Mouse (Mus musculus): ENCODE results near the gene Mlxipl. TPM values are rescaled to one million over a fixed set of nuclear protein-coding genes. Genes with fewer than 3 reads are reported as not detected.

The Mlxipl gene
- total and polyA plus RNA-seq, 3 experiments, result 0.22 TPM; not detected in 2

DNA sequence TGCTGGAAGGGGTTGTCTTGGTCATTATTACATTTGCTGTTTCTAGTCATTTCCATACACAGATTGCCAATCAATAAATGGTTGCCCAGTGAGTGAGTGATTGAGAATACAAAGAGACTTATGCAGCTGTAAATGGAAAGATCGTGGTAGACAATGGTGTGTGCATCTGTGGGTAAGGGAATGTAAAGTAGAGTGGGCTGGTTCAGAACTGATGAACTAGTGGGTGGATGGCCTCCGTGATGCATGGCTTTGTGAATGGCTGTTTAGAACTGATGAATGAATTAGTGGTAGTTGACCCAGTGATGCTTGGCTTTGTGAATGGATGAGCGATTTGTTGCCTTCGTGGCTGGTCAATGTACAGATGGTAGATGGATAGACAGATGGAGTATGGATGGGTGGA lies 40.1 kb downstream of the Mlxipl start:
- ATAC-seq (ENCODE audit: extremely low read depth, insufficient number of reproducible peaks, low FRiP score, poor library complexity, severe bottlenecking), result no peak
- Histone ChIP-seq H3K9me3 (replicated peaks) (no peaks in the 10 kb centered on the region), H3K4me1 (ENCODE audit: insufficient read depth, low read depth, low read length) (peaks cover 14% of the 10 kb centered on the region), H3K36me3 (replicated peaks) (no peaks in the 10 kb centered on the region), H3K4me3 (ENCODE audit: low read depth, low read length) (no peak overlapping the region), H3K27me3 (ENCODE audit: insufficient read depth, low read length) (peaks cover 56% of the 10 kb centered on the region)
- no peak for DNase-seq (ENCODE audit: low spot score)
- TF ChIP-seq GATA2 (IDR thresholded peaks at IDR 0.05; ENCODE audit: borderline replicate concordance, low read depth, low read length) (no peak), TAL1 (conservative IDR thresholded peaks at IDR 0.05; ENCODE audit: low read depth, low read length) (no peak), GATA1 (IDR thresholded peaks at IDR 0.05; ENCODE audit: borderline replicate concordance, low read length) (no peak), CTCF (IDR thresholded peaks at IDR 0.05; ENCODE audit: low read depth, low read length) (no peak), POLR2AphosphoS5 (IDR thresholded peaks at IDR 0.05; ENCODE audit: insufficient replicate concordance, low read depth, low read length) (no peak)

DNA sequence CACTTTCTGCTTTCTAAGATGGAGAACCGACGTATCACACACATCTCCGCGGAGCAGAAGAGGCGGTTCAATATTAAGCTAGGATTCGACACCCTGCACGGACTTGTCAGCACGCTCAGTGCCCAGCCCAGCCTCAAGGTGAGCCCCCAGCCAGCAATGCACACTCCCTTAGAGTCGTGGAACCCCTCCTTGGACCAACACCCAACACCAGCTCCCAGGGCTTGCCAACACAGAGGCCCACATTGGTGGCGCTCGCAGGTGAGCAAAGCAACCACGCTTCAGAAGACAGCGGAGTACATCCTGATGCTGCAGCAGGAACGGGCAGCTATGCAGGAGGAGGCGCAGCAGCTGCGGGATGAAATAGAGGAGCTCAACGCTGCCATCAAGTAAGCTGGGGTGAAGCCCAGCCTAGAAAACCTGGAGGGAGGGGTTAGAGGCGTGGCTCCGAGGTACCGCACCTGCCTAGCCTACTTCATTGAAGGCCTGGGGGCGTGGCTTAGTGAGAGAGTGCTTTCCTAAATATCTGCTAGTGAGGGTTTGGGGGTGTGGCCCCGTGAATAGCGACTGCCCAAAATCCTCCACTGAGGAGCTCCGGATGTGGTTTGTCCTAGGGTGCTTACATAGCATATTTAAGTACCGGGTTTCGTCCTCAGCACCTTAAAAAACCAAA lies 44.2 kb downstream of the Mlxipl start:
- ATAC-seq (ENCODE audit: extremely low read depth, insufficient number of reproducible peaks, low FRiP score, poor library complexity, severe bottlenecking) (no peak), DNase-seq (ENCODE audit: low spot score) (no peak)
- Histone ChIP-seq H3K4me1 (ENCODE audit: insufficient read depth, low read depth, low read length) (peaks cover 17% of the 10 kb centered on the region), H3K9me3 (replicated peaks) (peaks cover 8% of the 10 kb centered on the region), H3K4me3 (ENCODE audit: low read depth, low read length) (peak overlapping the region; percentile 59; the same call in 1 of the 2 replicates), H3K36me3 (replicated peaks) (no peaks in the 10 kb centered on the region), H3K27me3 (ENCODE audit: insufficient read depth, low read length) (peaks cover 57% of the 10 kb centered on the region)
- TF ChIP-seq POLR2AphosphoS5 (IDR thresholded peaks at IDR 0.05; ENCODE audit: insufficient replicate concordance, low read depth, low read length) (no peak), TAL1 (conservative IDR thresholded peaks at IDR 0.05; ENCODE audit: low read depth, low read length) (no peak), CTCF (IDR thresholded peaks at IDR 0.05; ENCODE audit: low read depth, low read length) (no peak), GATA2 (IDR thresholded peaks at IDR 0.05; ENCODE audit: borderline replicate concordance, low read depth, low read length) (no peak), GATA1 (IDR thresholded peaks at IDR 0.05; ENCODE audit: borderline replicate concordance, low read length) (no peak)

DNA sequence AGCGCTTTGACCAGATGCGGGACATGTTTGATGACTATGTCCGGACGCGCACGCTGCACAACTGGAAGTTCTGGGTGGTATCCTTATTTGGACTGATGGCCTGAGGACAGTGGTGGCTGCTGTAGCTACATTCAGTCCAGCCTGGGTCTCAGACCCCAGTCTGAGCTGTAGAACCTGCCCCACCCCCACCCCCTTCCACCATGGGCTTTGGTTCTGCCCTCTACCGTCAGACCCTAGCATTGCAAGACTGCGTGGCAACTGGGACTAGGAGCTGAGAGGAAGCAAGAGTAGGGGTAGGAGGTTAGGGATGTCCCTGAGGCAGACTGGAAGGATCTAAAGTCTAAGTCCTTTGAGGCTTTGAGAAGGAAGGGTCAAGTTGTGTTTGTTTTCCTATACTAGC lies 44.8 kb downstream of the Mlxipl start:
- peaks cover 21% of the 10 kb centered on the region for H3K4me1 ChIP-seq (ENCODE audit: insufficient read depth, low read depth, low read length)
- no peak for TF ChIP-seq TAL1 (conservative IDR thresholded peaks at IDR 0.05; ENCODE audit: low read depth, low read length)
- peak; percentile 29; the same call in 1 of the 2 replicates for TF ChIP-seq CTCF (IDR thresholded peaks at IDR 0.05; ENCODE audit: low read depth, low read length)
- DNase-seq (ENCODE audit: low spot score) (no peak), ATAC-seq (ENCODE audit: extremely low read depth, insufficient number of reproducible peaks, low FRiP score, poor library complexity, severe bottlenecking) (no peak)
- H3K4me3 ChIP-seq (ENCODE audit: low read depth, low read length), result peak overlapping the region; percentile 59
- peaks cover 8% of the 10 kb centered on the region for H3K9me3 ChIP-seq (replicated peaks)
- peaks cover 56% of the 10 kb centered on the region for H3K27me3 ChIP-seq (ENCODE audit: insufficient read depth, low read length)
- H3K36me3 ChIP-seq (replicated peaks), result no peaks in the 10 kb centered on the region

DNA sequence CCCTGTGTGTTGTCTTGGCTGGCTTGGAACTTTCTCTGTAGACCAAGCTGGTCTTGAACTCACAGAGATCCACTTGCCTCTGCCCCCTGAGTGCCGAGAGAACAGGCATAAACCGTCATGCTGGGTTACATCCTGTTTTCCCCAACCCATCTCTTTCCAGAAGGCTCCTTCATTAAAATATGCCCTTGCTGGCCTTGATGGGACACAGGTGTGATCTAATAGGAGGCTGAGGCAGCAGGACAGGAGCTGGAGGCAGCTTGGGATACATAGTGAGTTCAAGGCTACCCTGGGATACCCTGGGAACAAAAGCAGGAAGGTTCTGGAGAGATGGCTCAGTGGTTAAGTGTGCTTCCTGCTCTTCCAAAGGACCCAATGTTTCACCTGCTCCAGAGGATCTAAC lies 50.2 kb downstream of the Mlxipl start:
- H3K9me3 ChIP-seq (replicated peaks), result peaks cover 14% of the 10 kb centered on the region
- TF ChIP-seq POLR2AphosphoS5 (IDR thresholded peaks at IDR 0.05; ENCODE audit: insufficient replicate concordance, low read depth, low read length) (no peak), CTCF (IDR thresholded peaks at IDR 0.05; ENCODE audit: low read depth, low read length) (no peak), GATA2 (IDR thresholded peaks at IDR 0.05; ENCODE audit: borderline replicate concordance, low read depth, low read length) (no peak), GATA1 (IDR thresholded peaks at IDR 0.05; ENCODE audit: borderline replicate concordance, low read length) (no peak), TAL1 (conservative IDR thresholded peaks at IDR 0.05; ENCODE audit: low read depth, low read length) (no peak)
- ATAC-seq (ENCODE audit: extremely low read depth, insufficient number of reproducible peaks, low FRiP score, poor library complexity, severe bottlenecking) (no peak), DNase-seq (ENCODE audit: low spot score) (no peak)
- peaks cover 56% of the 10 kb centered on the region for H3K27me3 ChIP-seq (ENCODE audit: insufficient read depth, low read length)
- peaks cover 23% of the 10 kb centered on the region for H3K4me1 ChIP-seq (ENCODE audit: insufficient read depth, low read depth, low read length)
- H3K4me3 ChIP-seq (ENCODE audit: low read depth, low read length), result no peak overlapping the region
- H3K36me3 ChIP-seq (replicated peaks), result no peaks in the 10 kb centered on the region

DNA sequence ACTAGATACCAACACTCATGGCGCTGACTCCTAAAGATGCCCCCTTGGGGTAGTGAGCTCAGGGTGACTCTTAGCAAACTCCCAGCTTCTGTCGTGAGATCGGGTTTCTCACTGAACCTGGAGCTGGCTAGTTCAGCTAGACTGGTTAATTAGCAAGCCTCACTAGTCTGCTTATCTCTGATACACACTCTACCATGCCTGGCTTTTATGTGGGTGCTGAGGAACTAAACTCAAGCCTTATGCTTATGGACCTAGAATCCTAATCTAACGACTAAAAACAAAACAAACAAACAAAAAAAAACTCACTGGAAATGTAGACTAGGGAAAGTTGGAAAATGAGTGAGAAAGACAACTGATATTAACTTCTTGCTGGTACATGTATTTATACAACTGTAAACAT lies 54.8 kb downstream of the Mlxipl start:
- Histone ChIP-seq H3K4me1 (ENCODE audit: insufficient read depth, low read depth, low read length) (peaks cover 41% of the 10 kb centered on the region), H3K36me3 (replicated peaks) (no peaks in the 10 kb centered on the region), H3K27me3 (ENCODE audit: insufficient read depth, low read length) (peaks cover 25% of the 10 kb centered on the region), H3K4me3 (ENCODE audit: low read depth, low read length) (no peak overlapping the region), H3K9me3 (replicated peaks) (peaks cover 6% of the 10 kb centered on the region; the same call in 1 of the 2 replicates)
- ATAC-seq (ENCODE audit: extremely low read depth, insufficient number of reproducible peaks, low FRiP score, poor library complexity, severe bottlenecking) (no peak), DNase-seq (ENCODE audit: low spot score) (no peak)
- TF ChIP-seq GATA2 (IDR thresholded peaks at IDR 0.05; ENCODE audit: borderline replicate concordance, low read depth, low read length) (no peak), TAL1 (conservative IDR thresholded peaks at IDR 0.05; ENCODE audit: low read depth, low read length) (peak; percentile 48)

DNA sequence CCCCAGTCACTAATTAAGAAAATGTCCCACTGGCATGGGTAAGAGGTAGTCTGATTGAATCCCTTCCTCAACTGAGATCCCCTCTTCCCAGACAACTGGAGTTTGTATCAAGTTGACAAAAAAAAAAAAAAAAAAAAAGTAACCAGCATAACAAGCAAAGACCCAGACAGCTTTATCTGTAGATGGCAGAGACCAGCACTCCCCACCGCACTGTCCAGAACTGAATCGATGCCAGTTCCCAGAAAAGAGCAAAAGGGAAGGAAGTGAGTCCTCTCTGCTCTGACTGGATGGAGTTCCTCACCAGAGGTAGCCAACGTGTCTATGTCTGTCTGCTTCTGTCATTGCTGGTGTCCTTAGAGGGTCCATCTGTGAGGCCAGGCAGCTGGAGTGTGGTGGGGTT lies 55.8 kb downstream of the Mlxipl start:
- H3K27me3 ChIP-seq (ENCODE audit: insufficient read depth, low read length), result peaks cover 19% of the 10 kb centered on the region
- TF ChIP-seq GATA1 (IDR thresholded peaks at IDR 0.05; ENCODE audit: borderline replicate concordance, low read length) (no peak), GATA2 (IDR thresholded peaks at IDR 0.05; ENCODE audit: borderline replicate concordance, low read depth, low read length) (no peak), CTCF (IDR thresholded peaks at IDR 0.05; ENCODE audit: low read depth, low read length) (no peak), TAL1 (conservative IDR thresholded peaks at IDR 0.05; ENCODE audit: low read depth, low read length) (peak; percentile 55), POLR2AphosphoS5 (IDR thresholded peaks at IDR 0.05; ENCODE audit: insufficient replicate concordance, low read depth, low read length) (no peak)
- peak; percentile 39 for DNase-seq (ENCODE audit: low spot score)
- peaks cover 6% of the 10 kb centered on the region; the same call in 1 of the 2 replicates for H3K9me3 ChIP-seq (replicated peaks)
- ATAC-seq (ENCODE audit: extremely low read depth, insufficient number of reproducible peaks, low FRiP score, poor library complexity, severe bottlenecking), result no peak
- H3K4me3 ChIP-seq (ENCODE audit: low read depth, low read length), result peak overlapping the region; percentile 39; the same call in 1 of the 2 replicates
- peaks cover 43% of the 10 kb centered on the region for H3K4me1 ChIP-seq (ENCODE audit: insufficient read depth, low read depth, low read length)
- H3K36me3 ChIP-seq (replicated peaks), result no peaks in the 10 kb centered on the region
